Mouse (Mus musculus): ENCODE data around the gene Mtcl1.

The Mtcl1 gene

GRCm38 (mm10) chr17:66449460-66450341, at the start of gene Mtcl1:
Gene Mtcl1, minus strand, starts transcription at chr17:66449750.
- under 1% methylated on average over 75 of the region's 76 CpGs for WGBS

- WGBS = 83% methylated on average over 14 of the region's 14 CpGs
Measured at GRCm38 (mm10) chr17:66498598-66498997, 49.0 kb upstream of the Mtcl1 start.

- WGBS = 94% methylated on average over 9 of the region's 9 CpGs
Measured at GRCm38 (mm10) chr17:66496589-66496988, 47.0 kb upstream of the Mtcl1 start.

GRCm38 (mm10) chr17:66490022-66490601, 40.6 kb upstream of the Mtcl1 start:
- WGBS = 23% methylated on average over 10 of the region's 10 CpGs

- WGBS = 90% methylated on average over 6 of the region's 6 CpGs
Measured at GRCm38 (mm10) chr17:66486576-66486975, 37.0 kb upstream of the Mtcl1 start.

GRCm38 (mm10) chr17:66485742-66486141, 36.2 kb upstream of the Mtcl1 start:
- WGBS = 6% methylated on average over 11 of the region's 11 CpGs

GRCm38 (mm10) chr17:66484965-66485364, 35.4 kb upstream of the Mtcl1 start:
- 87% methylated on average over 2 of the region's 2 CpGs for WGBS

GRCm38 (mm10) chr17:66483651-66484454, 34.3 kb upstream of the Mtcl1 start:
- WGBS = 92% methylated on average over 9 of the region's 9 CpGs

- WGBS = 93% methylated on average over 5 of the region's 5 CpGs
Measured at GRCm38 (mm10) chr17:66481295-66481694, 31.7 kb upstream of the Mtcl1 start.

- 59% methylated on average over 17 of the region's 17 CpGs for WGBS
Measured at GRCm38 (mm10) chr17:66480491-66481278, 31.1 kb upstream of the Mtcl1 start.

- WGBS = 32% methylated on average over 21 of the region's 21 CpGs
Measured at GRCm38 (mm10) chr17:66479813-66480490, 30.4 kb upstream of the Mtcl1 start.

GRCm38 (mm10) chr17:66479311-66479710, 29.8 kb upstream of the Mtcl1 start:
- WGBS = 19% methylated on average over 13 of the region's 13 CpGs

- 100% methylated on average over 1 of the region's 1 CpGs for WGBS
Measured at GRCm38 (mm10) chr17:66473205-66473604, 23.7 kb upstream of the Mtcl1 start.

- 85% methylated on average over 5 of the region's 5 CpGs for WGBS
Measured at GRCm38 (mm10) chr17:66471775-66472174, 22.2 kb upstream of the Mtcl1 start.

- 90% methylated on average over 4 of the region's 4 CpGs for WGBS
Measured at GRCm38 (mm10) chr17:66471252-66471651, 21.7 kb upstream of the Mtcl1 start.

- 40% methylated on average over 8 of the region's 8 CpGs for WGBS
Measured at GRCm38 (mm10) chr17:66470020-66470419, 20.5 kb upstream of the Mtcl1 start.

GRCm38 (mm10) chr17:66457278-66457677, 7.7 kb upstream of the Mtcl1 start:
- WGBS = 84% methylated on average over 1 of the region's 1 CpGs

- 1% methylated on average over 11 of the region's 11 CpGs for WGBS
Measured at GRCm38 (mm10) chr17:66451143-66451542, 1.6 kb upstream of the Mtcl1 start.

- 8% methylated on average over 18 of the region's 18 CpGs for WGBS
Measured at GRCm38 (mm10) chr17:66450526-66451070, 1.0 kb upstream of the Mtcl1 start.

Data from cerebral cortex, adult 2 months (tissue).